Mouse (Mus musculus) midbrain, embryonic 16.5 days (tissue): ENCODE measurements around the gene Lrrc29. TPM values are rescaled to one million over a fixed set of nuclear protein-coding genes. Genes with fewer than 3 reads are reported as not detected.

Experiments used
- ATAC-seq: fragments of 200-750 bp; cut with Nextera tagmentation; 2 replicates; pipeline ENCODE4 v1.8.0; 2017; ENCODE audit warnings: moderate TSS enrichment
- H3K27ac ChIP-seq: fragments of 300-500 bp; sonication (generic); 2 replicates; pipeline ENCODE4 v1.5.1; 2014; ENCODE audit warnings: mild to moderate bottlenecking, low read length, mixed read lengths
- H3K27me3 ChIP-seq: fragments of 300-500 bp; sonication (generic); 2 replicates; pipeline ENCODE4 v1.6.1; 2014; ENCODE audit warnings: low read depth, low read length, mixed read lengths; ENCODE audit not compliant: control insufficient read depth, insufficient read depth
- H3K36me3 ChIP-seq: fragments of 300-500 bp; sonication (generic); 2 replicates; pipeline ENCODE4 v1.6.1; 2014; ENCODE audit warnings: mild to moderate bottlenecking, low read length, moderate library complexity, mixed read lengths; ENCODE audit not compliant: control insufficient read depth, insufficient read depth
- H3K4me1 ChIP-seq: fragments of 300-500 bp; sonication (generic); 2 replicates; pipeline ENCODE4 v1.6.1; 2014; ENCODE audit warnings: mild to moderate bottlenecking, low read length, mixed read lengths; ENCODE audit not compliant: control insufficient read depth, insufficient read depth
- H3K4me2 ChIP-seq: fragments of 300-500 bp; sonication (generic); 2 replicates; pipeline ENCODE4 v1.6.1; 2014; ENCODE audit warnings: mild to moderate bottlenecking, low read length, mixed read lengths
- H3K4me3 ChIP-seq: fragments of 300-500 bp; sonication (generic); 2 replicates; pipeline ENCODE4 v1.5.1; 2014; ENCODE audit warnings: low read depth, mild to moderate bottlenecking, low read length, moderate library complexity, mixed read lengths
- H3K9ac ChIP-seq: fragments of 300-500 bp; sonication (generic); 2 replicates; pipeline ENCODE4 v1.6.1; 2014; ENCODE audit warnings: low read depth, low read length, mixed read lengths
- H3K9me3 ChIP-seq: fragments of 300-500 bp; sonication (generic); replicated peaks from 2 replicates; pipeline ENCODE4 v1.6.1; 2014; ENCODE audit warnings: mild to moderate bottlenecking, low read length, mixed read lengths; ENCODE audit not compliant: control insufficient read depth, poor library complexity, severe bottlenecking
- WGBS: fragments of 180-500 bp; shearing (Covaris S2); extraction: QIAGEN DNeasy Blood & Tissue Kit; methylation state at CpG from one replicate; pipeline ENCODE4 v1.1.7; 2014; 5-methylcytosine and 5-hydroxymethylcytosine counted together
- polyA plus RNA-seq: library from polyadenylated mRNA; unstranded; fragments of >200 nt; fragmentation: Nextera tagmentation; extraction: Ambion mirVana; gene quantifications from 2 replicates; pipeline ENCODE4 v1.2.1, GENCODE M21; 2015

Gene Lrrc29
- polyA plus RNA-seq, 1 experiment from 2014 or later: 0.83 TPM

GRCm38 (mm10) chr8:105347428-105348221 is 21.5 kb upstream of the Lrrc29 start, which contains the start of gene Fhod1:
Gene Fhod1 (minus strand): TSS chr8:105347953.
- H3K36me3 ChIP-seq: no peaks in the 10 kb centered on the region
- ATAC-seq: peak; percentile 84
- peak within 1 kb of the TSS; percentile 80 for H3K9ac ChIP-seq
- peaks cover 14% of the 10 kb centered on the region; the same call in 1 of the 2 replicates for H3K4me1 ChIP-seq
- WGBS: under 1% methylated on average over 53 of the region's 53 CpGs
- H3K4me3 ChIP-seq: peak within 1 kb of the TSS; percentile 67
- H3K9me3 ChIP-seq: no peaks in the 10 kb centered on the region
- H3K27me3 ChIP-seq: peaks cover 12% of the 10 kb centered on the region; the same call in 1 of the 2 replicates
- peak within 1 kb of the TSS; percentile 93 for H3K4me2 ChIP-seq
- H3K27ac ChIP-seq: peak within 1 kb of the TSS; percentile 81

GRCm38 (mm10) chr8:105346611-105347427 is 20.7 kb upstream of the Lrrc29 start:
- H3K4me2 ChIP-seq: peak overlapping the region; percentile 93
- H3K4me1 ChIP-seq: peaks cover 14% of the 10 kb centered on the region; the same call in 1 of the 2 replicates
- peak overlapping the region; percentile 67 for H3K4me3 ChIP-seq
- no peaks in the 10 kb centered on the region for H3K9me3 ChIP-seq
- under 1% methylated on average over 34 of the region's 34 CpGs for WGBS
- H3K9ac ChIP-seq: peak overlapping the region; percentile 11
- peak; percentile 16 for ATAC-seq
- H3K36me3 ChIP-seq: no peaks in the 10 kb centered on the region
- no peak overlapping the region for H3K27ac ChIP-seq
- peaks cover 12% of the 10 kb centered on the region; the same call in 1 of the 2 replicates for H3K27me3 ChIP-seq

DNA sequence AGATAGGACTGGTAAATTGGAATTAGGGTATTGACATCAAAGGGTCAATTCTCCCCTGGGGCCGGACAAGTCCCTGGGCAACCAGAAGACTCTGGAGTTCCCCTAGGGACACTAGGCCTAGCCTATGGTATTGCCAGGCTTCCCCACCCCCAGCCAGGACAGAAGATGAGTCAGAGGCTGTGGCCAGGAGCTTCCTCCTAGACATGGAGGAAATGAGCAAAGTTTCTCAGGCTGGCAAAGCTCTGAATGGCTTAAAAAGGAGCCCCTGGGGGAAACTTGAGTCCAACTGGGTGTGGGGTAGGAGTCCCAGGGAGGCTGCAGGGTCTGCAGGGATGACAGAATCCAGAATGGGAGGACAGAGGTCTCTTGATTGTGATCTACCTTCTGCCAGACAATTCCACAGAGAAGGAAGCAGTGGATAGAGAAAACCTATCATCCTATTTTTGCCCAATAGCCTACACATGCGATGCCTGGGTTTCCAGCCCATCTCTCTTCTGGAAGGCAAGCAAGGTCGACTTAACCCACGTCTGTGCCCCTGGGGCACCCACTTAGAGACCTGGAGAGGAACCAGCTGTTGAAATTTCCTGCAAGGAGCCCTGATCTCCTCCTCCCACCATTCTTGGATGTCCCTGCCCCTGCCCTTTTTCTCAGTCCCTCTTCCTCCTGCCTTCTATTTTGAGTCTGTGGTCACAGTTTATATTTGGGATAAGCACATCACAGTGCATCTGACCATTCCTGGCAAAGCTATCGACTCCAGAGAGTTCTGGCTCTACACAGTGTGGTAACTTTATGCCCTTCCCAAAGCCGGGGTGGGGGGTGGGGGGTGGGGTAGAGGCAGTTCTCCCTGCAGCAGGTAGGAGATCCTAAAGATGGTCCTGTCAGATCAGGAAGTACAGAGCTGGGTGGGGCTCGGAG is 19.2 kb upstream of the Lrrc29 start:
- H3K4me2 ChIP-seq: no peak overlapping the region
- H3K9me3 ChIP-seq: no peaks in the 10 kb centered on the region
- no peak for ATAC-seq
- H3K4me1 ChIP-seq: peaks cover 8% of the 10 kb centered on the region; the same call in 1 of the 2 replicates
- peaks cover 12% of the 10 kb centered on the region; the same call in 1 of the 2 replicates for H3K27me3 ChIP-seq
- H3K4me3 ChIP-seq: no peak overlapping the region
- H3K36me3 ChIP-seq: no peaks in the 10 kb centered on the region
- WGBS: 83% methylated on average over 7 of the region's 7 CpGs
- no peak overlapping the region for H3K27ac ChIP-seq
- no peak overlapping the region for H3K9ac ChIP-seq

DNA sequence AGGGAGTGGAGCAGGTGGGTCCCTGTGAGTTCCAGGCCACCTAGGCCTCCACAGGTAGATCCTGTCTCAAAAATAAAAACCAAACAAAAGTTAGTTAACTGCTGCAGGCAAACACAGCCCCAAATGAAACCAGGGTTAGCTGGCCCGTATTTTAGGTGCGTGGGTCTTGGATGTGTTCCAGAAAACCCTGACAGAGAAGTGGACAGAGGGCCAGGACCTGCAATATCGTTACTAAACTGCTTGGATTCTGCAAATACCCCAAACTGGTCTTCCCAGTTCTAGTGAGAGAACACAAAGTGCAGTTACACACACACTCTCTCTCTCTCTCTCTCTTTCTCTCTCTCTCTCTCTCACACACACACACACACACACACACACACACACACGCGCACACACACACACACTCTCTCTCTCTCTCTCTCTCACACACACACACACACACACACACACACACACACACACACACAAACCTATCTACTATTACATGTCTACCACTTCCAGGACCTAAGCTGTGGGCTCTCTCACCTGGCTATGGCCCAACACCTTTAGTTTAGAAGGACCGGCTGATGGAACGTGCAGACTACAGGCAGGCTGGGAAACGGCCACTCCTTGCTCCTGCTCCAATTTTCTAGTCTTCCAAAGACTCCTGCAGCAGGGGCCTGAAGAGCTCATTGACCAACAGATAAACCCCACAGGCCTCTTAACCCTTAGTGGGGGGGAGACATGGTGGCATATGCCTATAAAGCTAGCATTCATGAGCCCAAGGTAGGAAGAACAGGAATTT is 17.9 kb upstream of the Lrrc29 start:
- 79% methylated on average over 6 of the region's 8 CpGs for WGBS
- peaks cover 12% of the 10 kb centered on the region; the same call in 1 of the 2 replicates for H3K27me3 ChIP-seq
- H3K27ac ChIP-seq: no peak overlapping the region
- H3K4me1 ChIP-seq: peaks cover 6% of the 10 kb centered on the region; the same call in 1 of the 2 replicates
- H3K9ac ChIP-seq: no peak overlapping the region
- no peak for ATAC-seq
- H3K9me3 ChIP-seq: no peaks in the 10 kb centered on the region
- H3K4me3 ChIP-seq: no peak overlapping the region
- H3K4me2 ChIP-seq: no peak overlapping the region
- no peaks in the 10 kb centered on the region for H3K36me3 ChIP-seq

DNA sequence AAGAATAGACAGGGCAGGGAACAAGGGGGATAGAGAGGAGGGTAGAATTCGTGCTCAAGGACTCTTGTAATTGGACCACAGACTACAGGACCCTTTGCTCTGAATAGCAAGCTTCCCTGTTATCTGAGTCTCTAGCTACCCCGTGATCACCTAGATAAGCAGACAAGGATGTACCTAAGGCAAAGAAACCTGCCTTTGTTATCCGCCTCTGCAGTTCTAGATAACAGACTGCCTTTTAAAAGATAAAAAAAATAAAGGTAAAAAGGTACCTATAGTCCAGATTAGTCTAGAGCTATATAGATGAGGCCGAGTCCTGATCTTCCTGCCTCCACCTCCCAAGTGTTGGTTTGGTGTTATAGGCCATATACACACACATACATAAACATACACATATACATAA is 16.7 kb upstream of the Lrrc29 start:
- H3K9me3 ChIP-seq: no peaks in the 10 kb centered on the region
- H3K9ac ChIP-seq: no peak overlapping the region
- H3K27ac ChIP-seq: no peak overlapping the region
- H3K27me3 ChIP-seq: peaks cover 12% of the 10 kb centered on the region; the same call in 1 of the 2 replicates
- H3K4me3 ChIP-seq: no peak overlapping the region
- no peak overlapping the region for H3K4me2 ChIP-seq
- H3K36me3 ChIP-seq: no peaks in the 10 kb centered on the region
- ATAC-seq: no peak
- peaks cover 6% of the 10 kb centered on the region; the same call in 1 of the 2 replicates for H3K4me1 ChIP-seq
- WGBS: 80% methylated on average over 4 of the region's 4 CpGs

GRCm38 (mm10) chr8:105341399-105341798 is 15.3 kb upstream of the Lrrc29 start:
- WGBS: 42% methylated on average over 8 of the region's 8 CpGs
- 0 out of 2 replicates have a peak, but pooled peaks cover under 1% of the 10 kb centered on the region for H3K27me3 ChIP-seq
- no peaks in the 10 kb centered on the region for H3K4me1 ChIP-seq
- no peak overlapping the region for H3K27ac ChIP-seq
- no peaks in the 10 kb centered on the region for H3K36me3 ChIP-seq
- no peak overlapping the region for H3K4me3 ChIP-seq
- H3K9ac ChIP-seq: no peak overlapping the region
- no peak for ATAC-seq
- no peak overlapping the region for H3K4me2 ChIP-seq
- H3K9me3 ChIP-seq: no peaks in the 10 kb centered on the region

DNA sequence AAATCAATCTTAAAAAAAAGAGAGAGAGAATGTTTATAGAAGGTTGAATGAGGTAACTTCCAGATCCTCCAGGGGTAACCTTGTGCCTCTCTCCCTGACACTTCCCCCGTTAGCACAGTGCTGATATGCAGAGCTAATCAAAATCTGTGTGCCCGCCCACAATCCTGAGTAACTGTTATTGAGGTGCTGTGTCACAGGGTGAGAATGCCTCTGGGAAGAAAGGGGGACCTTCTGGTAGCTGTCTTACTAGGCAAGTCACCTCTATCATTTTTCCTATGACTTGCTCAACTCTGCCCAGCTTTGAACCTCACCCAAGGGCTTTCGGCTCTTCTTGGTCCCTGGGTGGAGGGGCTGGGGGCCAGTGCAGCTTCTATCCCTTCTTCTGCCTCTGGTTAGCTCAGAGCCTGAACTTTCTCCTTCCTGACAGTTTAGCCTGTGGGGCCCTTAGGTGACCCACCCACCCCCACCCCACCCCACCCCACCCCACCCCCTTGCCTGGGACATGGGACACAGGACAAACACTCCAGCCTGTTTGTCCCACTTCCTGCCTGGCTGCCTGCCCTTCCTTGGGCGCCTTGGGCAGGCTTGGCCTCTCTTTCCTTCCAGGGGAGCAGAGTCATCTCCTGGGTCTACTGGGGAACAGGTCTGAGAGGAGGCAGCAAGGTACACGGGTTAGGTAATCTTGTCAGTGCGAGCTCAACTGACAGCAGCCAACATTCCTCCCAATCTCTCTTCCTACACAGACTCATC is 14.0 kb upstream of the Lrrc29 start:
- no peak for ATAC-seq
- H3K27me3 ChIP-seq: no peaks in the 10 kb centered on the region
- H3K4me2 ChIP-seq: no peak overlapping the region
- no peak overlapping the region for H3K4me3 ChIP-seq
- no peak overlapping the region for H3K9ac ChIP-seq
- H3K27ac ChIP-seq: no peak overlapping the region
- no peaks in the 10 kb centered on the region for H3K4me1 ChIP-seq
- WGBS: 85% methylated on average over 6 of the region's 6 CpGs
- H3K36me3 ChIP-seq: no peaks in the 10 kb centered on the region
- H3K9me3 ChIP-seq: no peaks in the 10 kb centered on the region
